Mouse (Mus musculus): ENCODE results near the gene Traf7. TPM values are rescaled to one million over a fixed set of nuclear protein-coding genes. Genes with fewer than 3 reads are reported as not detected.
A peak's percentile ranks its signal among the peaks of the same experiment; 100 is the strongest.

Traf7 gene
- total and polyA plus RNA-seq, 3 experiments, result 41.9 to 93.4 (median 46.5) TPM

DNA sequence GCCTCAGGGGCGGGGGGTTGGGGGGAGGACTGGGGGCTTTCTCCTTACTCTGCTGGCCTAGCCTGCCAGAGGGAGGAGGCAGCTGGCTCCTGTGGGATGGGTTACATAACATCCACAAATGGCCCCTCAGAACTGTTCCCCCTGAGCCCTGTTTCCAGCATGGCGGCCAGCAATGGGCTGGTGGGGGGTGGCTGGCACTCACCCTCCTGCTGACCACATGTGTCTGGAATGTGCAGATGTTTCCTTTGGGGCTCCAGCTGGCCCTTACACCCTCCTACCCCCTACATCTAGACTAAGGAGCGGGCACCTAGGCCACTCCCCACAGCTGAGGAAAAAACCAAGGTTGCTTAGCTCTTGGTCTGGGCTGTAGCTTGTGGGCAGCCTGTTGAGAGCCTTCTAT, 31.4 kb upstream of the Traf7 start:
- WGBS, result 38% methylated on average over 3 of the region's 3 CpGs
- peaks cover 29% of the 10 kb centered on the region for H3K36me3 ChIP-seq (ENCODE audit: control insufficient read depth, insufficient read depth, low read length)
- TF ChIP-seq POLR2A (IDR thresholded peaks at IDR 0.05; ENCODE audit: insufficient read depth, low read depth, low read length) (no peak), EP300 (IDR thresholded peaks at IDR 0.05; ENCODE audit: insufficient read depth, low read depth, low read length) (no peak), CTCF (IDR thresholded peaks at IDR 0.05) (no peak)
- peak; percentile 59 to 64 for DNase-seq
- intact Hi-C loops (cut with DNase I), result no loop called here
- peaks cover 10% of the 10 kb centered on the region for H3K79me2 ChIP-seq (replicated peaks; ENCODE audit: control insufficient read depth, insufficient read depth, low read length)
- no peaks in the 10 kb centered on the region for H3K27me3 ChIP-seq (ENCODE audit: control insufficient read depth, insufficient read depth, low read length)
- peaks cover 36% of the 10 kb centered on the region for H3K4me1 ChIP-seq (ENCODE audit: control insufficient read depth, insufficient read depth, low read length)
- H3K27ac ChIP-seq, result peak overlapping the region; percentile 77
- no peak overlapping the region for H3K9ac ChIP-seq (ENCODE audit: low read depth, low read length)
- H3K4me3 ChIP-seq, result no peak overlapping the region

DNA sequence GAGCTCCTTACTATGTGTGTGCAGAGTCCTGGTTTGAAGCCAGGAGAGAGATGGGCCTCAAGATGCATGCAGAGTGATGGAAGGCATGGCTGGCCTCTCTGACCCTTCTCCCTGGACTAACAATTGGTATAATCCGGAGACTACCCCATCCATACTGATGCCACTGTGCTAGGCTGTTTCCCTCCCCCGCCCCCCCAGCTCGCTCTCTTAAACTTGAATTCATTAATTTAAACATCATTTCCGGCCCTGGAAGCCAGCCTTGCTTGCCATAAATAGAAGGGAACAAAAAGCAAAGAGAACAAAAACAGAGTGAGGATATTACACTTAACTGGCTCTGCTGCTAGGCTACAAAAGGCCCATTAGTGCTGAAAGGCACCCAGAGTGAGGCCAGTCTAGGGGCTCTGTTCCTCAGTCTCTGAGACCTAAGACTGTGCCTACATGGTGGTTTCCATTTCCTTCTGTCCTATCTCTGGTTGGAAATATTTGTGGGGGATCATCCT, 30.9 kb upstream of the Traf7 start:
- Histone ChIP-seq H3K27ac (peak overlapping the region; percentile 77), H3K4me3 (no peak overlapping the region), H3K79me2 (replicated peaks; ENCODE audit: control insufficient read depth, insufficient read depth, low read length) (peaks cover 11% of the 10 kb centered on the region), H3K27me3 (ENCODE audit: control insufficient read depth, insufficient read depth, low read length) (no peaks in the 10 kb centered on the region), H3K4me1 (ENCODE audit: control insufficient read depth, insufficient read depth, low read length) (peaks cover 32% of the 10 kb centered on the region), H3K9ac (ENCODE audit: low read depth, low read length) (0 out of 2 replicates have a peak overlapping the region, but pooled peaks have one; percentile 35), H3K36me3 (ENCODE audit: control insufficient read depth, insufficient read depth, low read length) (peaks cover 29% of the 10 kb centered on the region)
- peak; percentile 47; the same call in 1 of the 2 replicates for TF ChIP-seq POLR2A (IDR thresholded peaks at IDR 0.05; ENCODE audit: insufficient read depth, low read depth, low read length)
- TF ChIP-seq CTCF (IDR thresholded peaks at IDR 0.05), result no peak
- 26% methylated on average over 4 of the region's 4 CpGs for WGBS
- DNase-seq, result peak; percentile 31 to 35
- intact Hi-C loops (cut with DNase I), result no loop called here

GRCm38 (mm10) chr17:24557091-24557490, 29.4 kb upstream of the Traf7 start:
- Histone ChIP-seq H3K4me1 (ENCODE audit: control insufficient read depth, insufficient read depth, low read length) (peaks cover 33% of the 10 kb centered on the region), H3K4me3 (no peak overlapping the region), H3K36me3 (ENCODE audit: control insufficient read depth, insufficient read depth, low read length) (peaks cover 29% of the 10 kb centered on the region), H3K27me3 (ENCODE audit: control insufficient read depth, insufficient read depth, low read length) (no peaks in the 10 kb centered on the region), H3K9ac (ENCODE audit: low read depth, low read length) (no peak overlapping the region), H3K79me2 (replicated peaks; ENCODE audit: control insufficient read depth, insufficient read depth, low read length) (peaks cover 10% of the 10 kb centered on the region), H3K27ac (peak overlapping the region; percentile 77)
- intact Hi-C loops (cut with DNase I), result no loop called here
- 66% methylated on average over 7 of the region's 7 CpGs for WGBS
- peak; percentile 59 to 85 for DNase-seq
- TF ChIP-seq EP300 (IDR thresholded peaks at IDR 0.05; ENCODE audit: insufficient read depth, low read depth, low read length) (peak; percentile 77; the same call in 1 of the 2 replicates), CTCF (IDR thresholded peaks at IDR 0.05) (no peak)

DNA sequence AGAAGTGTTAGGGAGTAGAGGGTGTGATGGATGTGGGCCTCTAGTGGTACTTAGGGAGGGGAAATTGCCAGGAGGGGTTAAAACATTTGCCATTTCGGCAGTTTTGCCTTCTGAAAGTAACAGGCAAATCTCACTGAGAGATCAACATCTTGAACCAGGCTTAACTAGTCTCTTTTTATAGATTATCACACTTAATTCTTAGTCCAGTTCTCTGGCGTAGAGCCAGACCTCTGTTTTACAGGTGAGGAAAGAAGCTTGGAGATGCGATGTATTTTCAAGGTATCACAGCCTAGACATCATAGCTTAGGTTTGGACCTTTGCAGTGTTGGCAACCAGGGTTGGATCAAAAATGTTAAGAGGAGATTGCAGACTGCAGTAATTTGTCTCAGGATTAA, 23.3 kb upstream of the Traf7 start:
- Histone ChIP-seq H3K9ac (ENCODE audit: low read depth, low read length) (peak overlapping the region; percentile 98), H3K4me3 (peak overlapping the region; percentile 97), H3K79me2 (replicated peaks; ENCODE audit: control insufficient read depth, insufficient read depth, low read length) (peaks cover 4% of the 10 kb centered on the region), H3K36me3 (ENCODE audit: control insufficient read depth, insufficient read depth, low read length) (peaks cover 11% of the 10 kb centered on the region), H3K4me1 (ENCODE audit: control insufficient read depth, insufficient read depth, low read length) (peaks cover 10% of the 10 kb centered on the region), H3K27ac (peak overlapping the region; percentile 97), H3K27me3 (ENCODE audit: control insufficient read depth, insufficient read depth, low read length) (no peaks in the 10 kb centered on the region)
- DNase-seq, result peak in 1 of 2 experiments; percentile 15
- intact Hi-C loops (cut with DNase I), result loop anchor here (5.0 kb wide), 1 partner anchor 41 kb away; no protein-coding TSS in a partner anchor
- TF ChIP-seq CTCF (IDR thresholded peaks at IDR 0.05) (no peak), POLR2A (IDR thresholded peaks at IDR 0.05; ENCODE audit: insufficient read depth, low read depth, low read length) (no peak), EP300 (IDR thresholded peaks at IDR 0.05; ENCODE audit: insufficient read depth, low read depth, low read length) (no peak)
- 52% methylated on average over 3 of the region's 3 CpGs for WGBS

DNA sequence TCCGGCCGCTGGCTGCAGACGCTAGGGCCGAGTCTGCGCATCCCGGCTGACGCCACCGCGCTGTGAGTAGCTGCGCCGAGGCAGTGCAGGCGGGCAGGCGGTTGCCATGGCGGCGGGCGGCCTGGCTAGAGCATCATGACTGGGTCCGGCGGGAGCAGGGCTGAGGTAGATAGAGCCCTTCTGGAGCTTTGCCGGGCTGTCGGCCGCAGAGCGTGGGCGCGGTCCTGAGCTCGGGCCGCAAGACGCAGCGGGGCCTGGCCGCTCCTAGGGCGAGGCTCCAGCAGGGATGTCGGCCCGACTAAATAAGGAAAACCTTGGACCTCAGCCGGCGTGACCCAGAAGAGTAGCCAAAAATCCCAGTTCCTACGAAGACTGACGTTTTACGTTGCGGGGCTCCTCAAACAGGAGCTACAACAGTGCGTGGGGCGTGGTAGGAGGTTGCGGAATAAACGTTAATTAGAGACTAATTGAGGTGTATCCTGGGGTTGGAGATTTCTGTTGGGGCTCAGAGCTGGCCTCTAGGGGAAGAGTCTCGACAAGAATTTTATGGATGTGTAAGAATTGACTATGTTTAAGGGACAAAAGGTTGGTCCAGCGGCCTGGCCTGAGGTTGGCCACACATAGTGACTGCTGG, 22.8 kb upstream of the Traf7 start:
- TF ChIP-seq POLR2A (IDR thresholded peaks at IDR 0.05; ENCODE audit: insufficient read depth, low read depth, low read length) (no peak), CTCF (IDR thresholded peaks at IDR 0.05) (no peak), EP300 (IDR thresholded peaks at IDR 0.05; ENCODE audit: insufficient read depth, low read depth, low read length) (no peak)
- 2% methylated on average over 44 of the region's 44 CpGs for WGBS
- peaks cover 4% of the 10 kb centered on the region for H3K79me2 ChIP-seq (replicated peaks; ENCODE audit: control insufficient read depth, insufficient read depth, low read length)
- peaks cover 8% of the 10 kb centered on the region for H3K36me3 ChIP-seq (ENCODE audit: control insufficient read depth, insufficient read depth, low read length)
- H3K27ac ChIP-seq, result peak overlapping the region; percentile 97
- peak; percentile 85 to 89 for DNase-seq
- H3K4me3 ChIP-seq, result peak overlapping the region; percentile 97
- H3K4me1 ChIP-seq (ENCODE audit: control insufficient read depth, insufficient read depth, low read length), result peaks cover 10% of the 10 kb centered on the region
- no peaks in the 10 kb centered on the region for H3K27me3 ChIP-seq (ENCODE audit: control insufficient read depth, insufficient read depth, low read length)
- peak overlapping the region; percentile 98 for H3K9ac ChIP-seq (ENCODE audit: low read depth, low read length)
- intact Hi-C loops (cut with DNase I), result loop anchor here (5.0 kb wide), 1 partner anchor 42 kb away; no protein-coding TSS in a partner anchor
